Mouse (Mus musculus) NIH3T3 (cell line): ENCODE measurements around the gene Itga4.

Source experiments
- DNase-seq: peaks from one replicate; pipeline ENCODE4 v3.0.0-alpha.2; 2012; ENCODE audit warnings: low read depth

The Itga4 gene

GRCm38 (mm10) chr2:79266480-79266879 lies 11.3 kb downstream of the Itga4 start:
- no peak for DNase-seq

- no peak for DNase-seq
These were observed 12.0 kb downstream of the Itga4 start for GRCm38 (mm10) chr2:79267181-79267580.

- no peak for DNase-seq
These were observed 13.6 kb downstream of the Itga4 start for GRCm38 (mm10) chr2:79268863-79269262.

- DNase-seq, result no peak
These were observed 14.9 kb downstream of the Itga4 start for GRCm38 (mm10) chr2:79270034-79270535.

GRCm38 (mm10) chr2:79271838-79272237 lies 16.6 kb downstream of the Itga4 start:
- DNase-seq, result no peak

GRCm38 (mm10) chr2:79278581-79278980 lies 23.4 kb downstream of the Itga4 start:
- no peak for DNase-seq

GRCm38 (mm10) chr2:79284206-79284605 lies 29.0 kb downstream of the Itga4 start:
- DNase-seq, result no peak

GRCm38 (mm10) chr2:79290149-79290548 lies 34.9 kb downstream of the Itga4 start:
- no peak for DNase-seq

- DNase-seq, result no peak
These were observed 36.7 kb downstream of the Itga4 start for GRCm38 (mm10) chr2:79291922-79292321.

- no peak for DNase-seq
These were observed 37.2 kb downstream of the Itga4 start for GRCm38 (mm10) chr2:79292431-79292830.

- DNase-seq, result no peak
These were observed 47.2 kb downstream of the Itga4 start for GRCm38 (mm10) chr2:79302398-79302797.

GRCm38 (mm10) chr2:79307549-79307948 lies 52.3 kb downstream of the Itga4 start:
- no peak for DNase-seq

- DNase-seq, result no peak
These were observed 54.4 kb downstream of the Itga4 start for GRCm38 (mm10) chr2:79309454-79310118.

GRCm38 (mm10) chr2:79312499-79312898 lies 57.3 kb downstream of the Itga4 start:
- DNase-seq, result no peak

GRCm38 (mm10) chr2:79315108-79315507 lies 59.9 kb downstream of the Itga4 start:
- no peak for DNase-seq

- DNase-seq, result peak; percentile 8
These were observed 61.1 kb downstream of the Itga4 start for GRCm38 (mm10) chr2:79316182-79316880.

- no peak for DNase-seq
These were observed 72.9 kb downstream of the Itga4 start for GRCm38 (mm10) chr2:79328079-79328478.

GRCm38 (mm10) chr2:79334661-79335060 lies 79.4 kb downstream of the Itga4 start:
- DNase-seq, result no peak

- DNase-seq, result no peak
These were observed 80.9 kb downstream of the Itga4 start for GRCm38 (mm10) chr2:79336141-79336540.

- DNase-seq, result no peak
These were observed 83.8 kb downstream of the Itga4 start for GRCm38 (mm10) chr2:79339003-79339402.

- no peak for DNase-seq
These were observed 87.9 kb downstream of the Itga4 start for GRCm38 (mm10) chr2:79343115-79343514.

GRCm38 (mm10) chr2:79351179-79352099 lies 96.2 kb downstream of the Itga4 start:
- DNase-seq, result no peak
